Mouse (Mus musculus) liver, embryonic 11.5 days (tissue): ENCODE measurements at regions not wholly inside any gene's neighbourhood (a gene's known extent, or its start where the extent isn't known, plus 50 kb on each side); places are given as distances from the start of the nearest gene placed in this dataset.

Experiments used
- ATAC-seq: fragments of 200-750 bp; cut with Nextera tagmentation; replicated peaks from 2 replicates; pipeline ENCODE4 v1.8.0; 2017; ENCODE audit warnings: moderate number of reproducible peaks, mild to moderate bottlenecking, moderate TSS enrichment, moderate library complexity; ENCODE audit not compliant: low FRiP score
- DNase-seq: peaks from one replicate; pipeline ENCODE4 v3.0.0-alpha.2; 2017; ENCODE audit warnings: low spot score
- H3K27ac ChIP-seq: fragments of 300-500 bp; sonication (generic); 2 replicates; pipeline ENCODE4 v1.5.1; 2014; ENCODE audit warnings: mild to moderate bottlenecking, low read depth, low read length, control low read depth
- H3K27me3 ChIP-seq: fragments of 300-500 bp; sonication (generic); replicated peaks from 2 replicates; pipeline ENCODE4 v1.6.1; 2014; ENCODE audit warnings: low read length, mixed read lengths; ENCODE audit not compliant: control insufficient read depth, insufficient read depth
- H3K36me3 ChIP-seq: fragments of 300-500 bp; sonication (generic); 2 replicates; pipeline ENCODE4 v1.6.1; 2014; ENCODE audit warnings: mild to moderate bottlenecking, low read length, moderate library complexity, mixed read lengths; ENCODE audit not compliant: control insufficient read depth, insufficient read depth
- H3K4me1 ChIP-seq: fragments of 300-500 bp; sonication (generic); replicated peaks from 2 replicates; pipeline ENCODE4 v1.6.1; 2014; ENCODE audit warnings: low read length, mixed read lengths; ENCODE audit not compliant: control insufficient read depth, insufficient read depth
- H3K4me2 ChIP-seq: fragments of 300-500 bp; sonication (generic); 2 replicates; pipeline ENCODE4 v1.6.1; 2014; ENCODE audit warnings: mild to moderate bottlenecking, control low read depth, moderate library complexity
- H3K4me3 ChIP-seq: fragments of 300-500 bp; sonication (generic); 2 replicates; pipeline ENCODE4 v1.5.1; 2014; ENCODE audit warnings: low read depth, low read length, control low read depth
- H3K9ac ChIP-seq: fragments of 300-500 bp; sonication (generic); 2 replicates; pipeline ENCODE4 v1.6.1; 2014; ENCODE audit warnings: low read depth, low read length, control low read depth
- H3K9me3 ChIP-seq: fragments of 300-500 bp; sonication (generic); 2 replicates; pipeline ENCODE4 v1.6.1; 2016; ENCODE audit warnings: low read length, inconsistent platforms, mixed read lengths; ENCODE audit not compliant: control insufficient read depth
- WGBS: fragments of 180-500 bp; shearing (Covaris S2); extraction: QIAGEN DNeasy Blood & Tissue Kit; methylation state at CpG from one replicate; pipeline ENCODE4 v1.1.7; 2014; 5-methylcytosine and 5-hydroxymethylcytosine counted together

GRCm38 (mm10) chr4:106024591-106024990 is 234.9 kb downstream of the Gm12728 start:
- Histone ChIP-seq H3K9me3 (no peaks in the 10 kb centered on the region), H3K4me2 (no peak overlapping the region), H3K27me3 (no peaks in the 10 kb centered on the region), H3K9ac (no peak overlapping the region), H3K4me1 (no peaks in the 10 kb centered on the region), H3K27ac (no peak overlapping the region), H3K4me3 (no peak overlapping the region), H3K36me3 (no peaks in the 10 kb centered on the region)
- DNase-seq (no peak), ATAC-seq (no peak)
- 86% methylated on average over 1 of the region's 1 CpGs for WGBS

DNA sequence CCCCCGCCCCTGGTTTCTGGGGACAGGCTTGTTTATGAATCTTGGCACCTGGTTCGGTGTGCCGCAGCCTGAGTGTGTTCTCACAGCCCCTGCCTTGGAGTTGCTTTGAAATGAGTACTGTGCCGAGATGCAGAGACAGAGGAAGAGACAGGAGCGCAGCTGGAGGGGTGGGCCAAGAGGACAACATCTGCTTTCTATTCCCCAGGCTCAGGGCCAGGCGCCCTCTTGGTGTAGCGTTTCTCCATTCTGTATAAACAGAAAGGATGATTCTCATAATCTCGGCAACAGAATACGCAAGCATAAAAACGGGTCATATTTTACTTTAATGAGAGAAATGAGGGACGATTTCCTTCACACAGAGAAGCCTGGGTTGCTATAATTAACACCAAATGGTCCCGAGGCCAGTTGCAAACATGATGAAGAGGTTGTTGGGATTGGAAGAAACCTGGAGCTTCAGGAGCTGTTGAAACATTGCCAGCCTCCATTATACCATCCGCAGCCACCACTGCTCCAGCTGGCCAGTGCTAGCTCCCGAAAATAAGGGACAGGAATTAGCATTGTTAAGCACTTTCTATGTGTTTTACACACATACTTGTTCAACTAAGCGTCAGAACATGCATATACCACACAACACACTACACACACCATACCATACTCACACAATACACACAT is 236.4 kb downstream of the Gm12728 start:
- WGBS, result 65% methylated on average over 15 of the region's 15 CpGs
- no peaks in the 10 kb centered on the region for H3K4me1 ChIP-seq
- DNase-seq, result no peak

DNA sequence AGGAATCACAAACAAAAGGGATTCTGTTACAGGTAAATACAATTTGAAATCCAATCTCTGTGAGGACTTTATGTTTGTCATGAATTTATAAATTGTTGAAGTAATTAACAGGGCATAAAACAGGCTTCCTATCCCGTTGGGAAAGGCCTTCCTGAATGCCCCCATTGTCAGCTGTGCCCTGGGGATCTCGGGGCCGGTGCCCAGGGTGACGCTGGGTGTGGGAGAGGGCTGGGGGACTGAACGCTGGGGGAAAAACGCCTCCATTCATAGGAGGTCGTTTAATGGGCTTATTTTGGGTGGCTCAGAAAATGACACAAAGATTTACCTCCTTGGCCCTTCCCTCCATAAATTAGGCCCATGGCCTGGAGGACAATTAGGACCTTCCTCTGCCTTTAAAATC is 250.7 kb downstream of the Gm12728 start:
- Histone ChIP-seq H3K27ac (no peak overlapping the region), H3K9ac (no peak overlapping the region), H3K36me3 (no peaks in the 10 kb centered on the region), H3K4me1 (no peaks in the 10 kb centered on the region), H3K9me3 (no peaks in the 10 kb centered on the region), H3K27me3 (no peaks in the 10 kb centered on the region), H3K4me2 (no peak overlapping the region), H3K4me3 (no peak overlapping the region)
- no peak for DNase-seq
- ATAC-seq, result no peak
- WGBS, result 64% methylated on average over 7 of the region's 7 CpGs

More for the DNA sequence above, 236.4 kb downstream of the Gm12728 start:
- Histone ChIP-seq H3K9ac (no peak overlapping the region), H3K27me3 (no peaks in the 10 kb centered on the region), H3K36me3 (no peaks in the 10 kb centered on the region), H3K4me3 (no peak overlapping the region), H3K4me2 (no peak overlapping the region), H3K9me3 (no peaks in the 10 kb centered on the region), H3K27ac (no peak overlapping the region)
- ATAC-seq, result no peak

GRCm38 (mm10) chr4:106042456-106042855 is 252.8 kb downstream of the Gm12728 start:
- Histone ChIP-seq H3K9me3 (no peaks in the 10 kb centered on the region), H3K4me2 (no peak overlapping the region), H3K4me1 (no peaks in the 10 kb centered on the region), H3K27me3 (no peaks in the 10 kb centered on the region), H3K27ac (no peak overlapping the region), H3K9ac (no peak overlapping the region), H3K36me3 (no peaks in the 10 kb centered on the region), H3K4me3 (no peak overlapping the region)
- DNase-seq, result no peak
- ATAC-seq, result no peak
- WGBS, result 52% methylated on average over 3 of the region's 3 CpGs

- H3K4me3 ChIP-seq, result no peak overlapping the region
- H3K4me2 ChIP-seq, result no peak overlapping the region
- H3K9ac ChIP-seq, result no peak overlapping the region
- no peaks in the 10 kb centered on the region for H3K36me3 ChIP-seq
- ATAC-seq (no peak), DNase-seq (no peak)
- H3K27ac ChIP-seq, result no peak overlapping the region
- H3K27me3 ChIP-seq, result no peaks in the 10 kb centered on the region
- H3K4me1 ChIP-seq, result no peaks in the 10 kb centered on the region
- 89% methylated on average over 9 of the region's 9 CpGs for WGBS
- H3K9me3 ChIP-seq, result no peaks in the 10 kb centered on the region
Observed at GRCm38 (mm10) chr4:106043661-106044060, 254.0 kb downstream of the Gm12728 start.

DNA sequence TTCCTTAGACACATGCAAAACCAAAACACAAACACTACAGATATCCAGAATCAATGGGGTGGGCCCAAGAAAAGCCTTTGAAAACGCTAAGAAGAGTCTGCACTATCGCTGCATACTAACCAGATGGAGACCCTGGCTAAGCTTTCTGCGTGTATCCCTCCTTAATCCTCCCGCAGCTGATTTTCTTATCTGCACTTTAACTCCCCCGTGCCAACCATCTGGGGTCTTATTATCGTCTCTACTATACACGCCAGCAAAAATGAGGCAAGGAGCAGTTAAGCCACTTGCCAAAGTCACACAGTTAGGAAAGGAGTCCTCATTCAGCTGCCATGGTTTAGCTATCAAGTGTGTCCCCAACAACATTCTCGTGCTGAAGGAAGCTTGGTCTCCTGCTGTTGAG is 258.4 kb downstream of the Gm12728 start:
- ATAC-seq (no peak), DNase-seq (no peak)
- Histone ChIP-seq H3K4me3 (no peak overlapping the region), H3K36me3 (no peaks in the 10 kb centered on the region), H3K27me3 (no peaks in the 10 kb centered on the region), H3K4me1 (no peaks in the 10 kb centered on the region), H3K9me3 (no peaks in the 10 kb centered on the region), H3K27ac (no peak overlapping the region), H3K9ac (no peak overlapping the region), H3K4me2 (no peak overlapping the region)
- WGBS, result 61% methylated on average over 8 of the region's 8 CpGs

DNA sequence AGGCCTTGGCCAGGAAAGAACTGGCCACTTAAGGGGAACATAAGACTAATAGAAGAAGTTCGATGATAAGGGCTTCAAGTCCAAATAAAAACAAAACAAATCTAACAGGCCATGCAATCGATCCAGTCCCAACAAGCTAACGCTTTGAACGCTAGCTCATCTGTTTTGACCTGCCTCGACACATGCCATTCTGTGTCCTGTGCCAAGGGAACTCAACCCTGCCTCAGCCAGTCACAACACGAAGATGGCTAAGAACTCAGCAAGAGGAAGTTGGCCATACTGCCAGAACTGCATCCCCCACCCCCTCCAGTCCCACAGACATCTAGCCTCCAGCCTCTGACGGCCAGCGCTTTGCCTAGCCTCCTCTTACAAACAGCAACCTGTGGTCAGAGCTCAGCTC is 259.1 kb downstream of the Gm12728 start:
- no peak overlapping the region for H3K27ac ChIP-seq
- H3K27me3 ChIP-seq, result no peaks in the 10 kb centered on the region
- H3K4me3 ChIP-seq, result no peak overlapping the region
- H3K4me1 ChIP-seq, result no peaks in the 10 kb centered on the region
- ATAC-seq, result no peak
- H3K9ac ChIP-seq, result no peak overlapping the region
- H3K4me2 ChIP-seq, result no peak overlapping the region
- H3K9me3 ChIP-seq, result no peaks in the 10 kb centered on the region
- no peaks in the 10 kb centered on the region for H3K36me3 ChIP-seq
- no peak for DNase-seq
- WGBS, result 72% methylated on average over 8 of the region's 8 CpGs

DNA sequence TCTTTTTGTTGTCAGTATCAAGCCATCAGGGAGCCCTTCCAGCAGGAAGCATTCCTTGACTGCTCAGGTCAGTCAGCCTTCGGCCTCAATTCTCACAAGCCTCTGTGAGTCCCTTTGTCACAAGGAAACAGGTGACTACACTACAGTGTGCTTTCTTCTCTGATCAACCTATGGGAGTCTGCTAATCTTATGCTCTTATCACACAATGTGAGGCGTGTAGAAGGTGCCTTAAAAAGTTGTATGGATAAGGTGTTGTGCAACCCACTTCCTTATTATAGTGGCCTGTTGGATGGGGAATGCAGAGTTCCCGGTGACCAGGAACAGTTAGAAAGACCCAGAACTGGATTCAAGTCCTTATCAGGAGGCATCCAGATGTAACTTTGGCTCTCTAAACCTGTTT is 260.2 kb downstream of the Gm12728 start:
- H3K27ac ChIP-seq, result no peak overlapping the region
- H3K36me3 ChIP-seq, result no peaks in the 10 kb centered on the region
- DNase-seq (no peak), ATAC-seq (no peak)
- H3K4me1 ChIP-seq, result no peaks in the 10 kb centered on the region
- H3K27me3 ChIP-seq, result no peaks in the 10 kb centered on the region
- no peak overlapping the region for H3K4me2 ChIP-seq
- H3K4me3 ChIP-seq, result no peak overlapping the region
- H3K9ac ChIP-seq, result no peak overlapping the region
- 64% methylated on average over 3 of the region's 3 CpGs for WGBS
- H3K9me3 ChIP-seq, result no peaks in the 10 kb centered on the region

GRCm38 (mm10) chr4:106050297-106050696 is 260.6 kb downstream of the Gm12728 start:
- Histone ChIP-seq H3K36me3 (no peaks in the 10 kb centered on the region), H3K27me3 (no peaks in the 10 kb centered on the region), H3K9me3 (no peaks in the 10 kb centered on the region), H3K9ac (no peak overlapping the region), H3K4me1 (no peaks in the 10 kb centered on the region), H3K4me2 (no peak overlapping the region), H3K4me3 (no peak overlapping the region), H3K27ac (no peak overlapping the region)
- DNase-seq, result no peak
- ATAC-seq, result no peak
- WGBS, result 65% methylated on average over 3 of the region's 3 CpGs
